ENCODE assay signal across 8 mouse cellular contexts in genomic region chr6:106118523-106119081, GRCm38 (mm10).
DNase-seq lines count a peak whose midpoint lies in the region; ATAC-seq and TF ChIP-seq lines count a peak whose summit lies in the region.

No protein-coding gene starts in this region.

- no peak overlapping the region for H3K4me3 ChIP-seq in kidney, adult 2 months (ENCODE audit: insufficient read depth, low read depth, low read length)
- H3K4me3 ChIP-seq in cerebellum, adult 2 months (replicated peaks; ENCODE audit: insufficient read depth, low read depth, low read length): peak overlapping the region; percentile 51
- H3K4me3 ChIP-seq in midbrain, embryonic 12.5 days: peak overlapping the region; percentile 32
- peak overlapping the region; percentile 29 for H3K4me3 ChIP-seq in stomach, embryonic 16.5 days (replicated peaks; ENCODE audit: low read length)

- no peak for TF ChIP-seq CTCF in kidney, adult 2 months (conservative IDR thresholded peaks at IDR 0.05; ENCODE audit: insufficient read depth, insufficient read length, low read depth, low read length)
- TF ChIP-seq CTCF in cerebellum, adult 2 months (IDR thresholded peaks at IDR 0.05; ENCODE audit: borderline replicate concordance, insufficient read depth, low read depth, low read length): no peak

- no peaks in the 10 kb centered on the region for H3K36me3 ChIP-seq in kidney, adult 2 months (ENCODE audit: control insufficient read depth, insufficient read depth, low read length)
- no peaks in the 10 kb centered on the region for H3K36me3 ChIP-seq in midbrain, embryonic 12.5 days
- H3K36me3 ChIP-seq in stomach, embryonic 16.5 days (ENCODE audit: control insufficient read depth, insufficient read depth, low read length): no peaks in the 10 kb centered on the region

- WGBS in kidney, adult 2 months: 24% methylated on average over 15 of the region's 15 CpGs
- 8% methylated on average over 15 of the region's 15 CpGs for WGBS in cerebellum, adult 2 months
- 14% methylated on average over 15 of the region's 15 CpGs for WGBS in midbrain, embryonic 12.5 days
- 14% methylated on average over 15 of the region's 15 CpGs for WGBS in stomach, embryonic 16.5 days

- 0 out of 2 replicates have a peak overlapping the region, but pooled peaks have one; percentile 24 for H3K9ac ChIP-seq in midbrain, embryonic 12.5 days (replicated peaks)
- H3K9ac ChIP-seq in stomach, embryonic 16.5 days (ENCODE audit: low read length): peak overlapping the region; percentile 8; the same call in 1 of the 2 replicates

- ATAC-seq in frontal cortex, adult (ENCODE audit: low TSS enrichment): peak; percentile 78
- ATAC-seq in midbrain, embryonic 12.5 days (ENCODE audit: low FRiP score, low read depth): peak; percentile 96
- no peak; the same call in 1 of the 2 replicates for ATAC-seq in stomach, embryonic 16.5 days (ENCODE audit: insufficient read depth, low FRiP score)

- no peak overlapping the region for H3K27ac ChIP-seq in kidney, adult 2 months (ENCODE audit: insufficient read depth, low read depth, low read length)
- no peak overlapping the region for H3K27ac ChIP-seq in cerebellum, adult 2 months (ENCODE audit: insufficient read depth, low read length)
- peak overlapping the region; percentile 52; the same call in 1 of the 2 replicates for H3K27ac ChIP-seq in midbrain, embryonic 12.5 days (replicated peaks)
- H3K27ac ChIP-seq in stomach, embryonic 16.5 days (ENCODE audit: low read length): no peak overlapping the region

- no peaks in the 10 kb centered on the region for H3K9me3 ChIP-seq in midbrain, embryonic 12.5 days
- no peaks in the 10 kb centered on the region for H3K9me3 ChIP-seq in stomach, embryonic 16.5 days (replicated peaks; ENCODE audit: control insufficient read depth, low read length)

- no peaks in the 10 kb centered on the region for H3K4me1 ChIP-seq in kidney, adult 2 months (ENCODE audit: control insufficient read depth, insufficient read depth, low read length)
- H3K4me1 ChIP-seq in cerebellum, adult 2 months (ENCODE audit: control insufficient read depth, insufficient read depth, low read length): no peaks in the 10 kb centered on the region
- H3K4me1 ChIP-seq in midbrain, embryonic 12.5 days: peaks cover 10% of the 10 kb centered on the region
- no peaks in the 10 kb centered on the region for H3K4me1 ChIP-seq in stomach, embryonic 16.5 days (ENCODE audit: control insufficient read depth, insufficient read depth, low read length)

- DNase-seq in kidney, postnatal 10 days: peak; percentile 56
- no peak for DNase-seq in kidney, adult 2 months
- peak; percentile 41 to 53 for DNase-seq in cerebellum, adult 2 months
- peak; percentile 41 to 66 for DNase-seq in layer of hippocampus, adult 8-10 months (ENCODE audit: low spot score in 2 of 2)
- no peak for DNase-seq in T-cell, adult 2 months (ENCODE audit: low spot score)

- H3K4me2 ChIP-seq in midbrain, embryonic 12.5 days (replicated peaks): peak overlapping the region; percentile 49
- H3K4me2 ChIP-seq in stomach, embryonic 16.5 days (ENCODE audit: low read depth, low read length): peak overlapping the region; percentile 42

- no peaks in the 10 kb centered on the region for H3K27me3 ChIP-seq in kidney, adult 2 months (replicated peaks; ENCODE audit: control insufficient read depth, insufficient read depth, low read length)
- H3K27me3 ChIP-seq in cerebellum, adult 2 months (ENCODE audit: control insufficient read depth, insufficient read depth, low read length): no peaks in the 10 kb centered on the region
- H3K27me3 ChIP-seq in midbrain, embryonic 12.5 days: no peaks in the 10 kb centered on the region
- H3K27me3 ChIP-seq in stomach, embryonic 16.5 days (ENCODE audit: control insufficient read depth, insufficient read depth, low read length): no peaks in the 10 kb centered on the region

- TF ChIP-seq POLR2A in kidney, adult 2 months (IDR thresholded peaks at IDR 0.05; ENCODE audit: low read depth, low read length): no peak
- TF ChIP-seq POLR2A in cerebellum, adult 2 months (IDR thresholded peaks at IDR 0.05; ENCODE audit: borderline replicate concordance, insufficient read depth, low read length): no peak

Comparison
In these comparisons a context has a peak if more than half of its experiments do, and no peak if none do; other contexts are left out.
1. DNase-seq: peak in kidney, postnatal 10 days (single experiment), cerebellum, adult 2 months (2 of 2) and layer of hippocampus, adult 8-10 months (2 of 2); none in kidney, adult 2 months (single experiment) and T-cell, adult 2 months (single experiment).